Mouse (Mus musculus) cerebellum, adult 8-10 months (tissue): ENCODE results near the gene Cyp2a5.
"Not testable (repeated sequence)": the region's sequence is repeated elsewhere in the genome, so short reads cannot be mapped to it uniquely, and the experiment has no call there.

Source experiments
- DNase-seq: peaks from one replicate; pipeline ENCODE4 v3.0.0; 2022

The Cyp2a5 gene

DNA sequence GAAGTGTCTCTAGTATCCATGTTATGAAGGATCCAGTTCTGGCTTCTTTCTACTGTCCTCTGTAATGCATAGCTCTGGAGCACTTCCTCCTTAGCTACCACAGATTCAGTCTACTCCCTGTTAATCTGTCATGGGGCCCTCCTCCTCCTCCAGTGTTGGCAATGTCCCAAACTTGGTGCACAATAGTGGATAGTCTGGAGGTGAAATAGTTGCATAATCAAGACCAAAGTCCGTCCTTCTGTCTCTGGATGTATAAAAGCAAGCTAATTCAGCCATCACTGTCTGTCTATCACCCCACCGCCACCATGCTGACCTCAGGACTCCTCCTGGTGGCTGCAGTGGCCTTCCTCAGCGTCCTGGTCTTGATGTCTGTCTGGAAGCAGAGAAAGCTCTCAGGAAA, at the start of gene Cyp2a5:
Gene Cyp2a5, plus strand, starts transcription at position 247 of the 400 bp plus-strand sequence.
- DNase-seq, result not testable (repeated sequence)

GRCm38 (mm10) chr7:26786013-26786412, 49.1 kb upstream of the Cyp2a5 start:
- DNase-seq, result not testable (repeated sequence)

DNA sequence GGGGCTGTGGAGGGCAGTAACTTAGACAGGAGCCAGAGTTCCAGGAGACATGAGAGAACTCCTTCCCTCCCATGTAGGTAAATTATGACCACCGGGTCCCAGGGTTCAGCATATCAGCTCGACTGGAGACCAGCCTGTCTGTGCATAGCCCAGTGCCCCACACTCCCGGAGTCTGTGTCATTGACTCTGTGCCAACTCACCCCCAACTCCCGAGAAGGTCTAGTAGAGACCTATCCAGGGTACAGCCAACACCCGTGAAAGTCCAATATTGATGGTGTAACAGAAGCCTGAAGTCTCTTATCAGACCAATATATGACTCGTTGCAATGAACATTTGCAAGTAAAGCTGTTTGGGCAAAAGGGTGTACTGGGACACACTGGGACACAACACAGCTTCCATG, 45.1 kb upstream of the Cyp2a5 start:
- no peak for DNase-seq

DNA sequence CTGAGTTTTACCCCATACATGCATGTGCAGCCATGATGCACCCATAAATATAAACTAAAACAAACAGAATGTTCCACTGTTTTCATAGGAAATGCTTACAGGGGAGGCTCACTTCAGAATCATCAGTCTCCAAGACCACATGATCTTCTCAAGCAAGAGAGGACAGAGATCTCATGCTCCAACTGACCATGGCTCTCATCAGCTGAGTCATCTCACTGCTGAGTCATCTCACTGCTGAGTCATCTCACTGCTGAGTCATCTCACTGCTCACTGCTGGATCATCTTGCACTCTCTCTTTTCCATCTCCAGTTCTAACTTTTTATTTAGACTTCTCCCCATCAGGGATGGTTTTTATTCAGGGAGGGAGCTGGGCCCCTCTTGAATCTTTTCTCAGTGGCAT, 35.0 kb upstream of the Cyp2a5 start:
- DNase-seq, result no peak

DNA sequence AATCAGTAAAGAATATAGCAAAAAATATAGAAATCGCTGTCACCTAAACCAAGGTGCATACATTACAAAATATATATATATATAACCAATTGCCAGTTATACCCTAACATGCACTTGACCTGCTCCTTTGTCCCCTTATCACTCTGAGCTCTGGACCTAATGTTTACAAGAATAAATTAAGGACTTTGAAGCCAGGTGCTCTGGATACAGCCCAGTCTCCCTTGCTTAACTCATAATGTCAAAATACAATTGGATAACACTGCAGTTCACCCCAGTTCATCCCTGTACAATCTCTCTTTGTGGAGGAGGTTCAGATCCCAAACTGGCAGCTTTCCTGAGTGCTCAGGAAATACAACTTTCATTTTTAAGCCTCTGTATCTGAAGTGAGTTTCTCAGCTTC, 34.1 kb upstream of the Cyp2a5 start:
- no peak for DNase-seq

DNA sequence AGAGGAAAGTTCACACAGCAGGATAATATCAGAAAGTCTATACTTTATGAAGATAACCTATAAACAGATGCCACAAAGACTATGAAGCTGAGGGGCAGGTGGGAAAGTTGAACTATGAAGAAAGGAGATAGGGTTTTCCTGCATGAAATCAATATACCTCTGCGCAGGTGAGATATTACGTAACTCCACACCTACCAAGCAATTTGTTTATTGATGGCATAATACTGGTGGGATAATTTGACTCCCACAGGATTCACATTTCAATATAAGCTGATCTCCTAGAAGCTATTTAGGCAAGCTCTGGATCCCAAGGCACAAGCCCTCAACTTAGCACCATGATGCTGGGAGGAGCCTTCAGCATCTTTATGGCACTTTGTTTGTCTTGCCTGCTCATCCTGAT, 26.5 kb upstream of the Cyp2a5 start, which contains the start of gene Cyp2g1:
Gene Cyp2g1, plus strand, starts transcription at position 301 of the 400 bp plus-strand sequence.
- DNase-seq, result no peak

DNA sequence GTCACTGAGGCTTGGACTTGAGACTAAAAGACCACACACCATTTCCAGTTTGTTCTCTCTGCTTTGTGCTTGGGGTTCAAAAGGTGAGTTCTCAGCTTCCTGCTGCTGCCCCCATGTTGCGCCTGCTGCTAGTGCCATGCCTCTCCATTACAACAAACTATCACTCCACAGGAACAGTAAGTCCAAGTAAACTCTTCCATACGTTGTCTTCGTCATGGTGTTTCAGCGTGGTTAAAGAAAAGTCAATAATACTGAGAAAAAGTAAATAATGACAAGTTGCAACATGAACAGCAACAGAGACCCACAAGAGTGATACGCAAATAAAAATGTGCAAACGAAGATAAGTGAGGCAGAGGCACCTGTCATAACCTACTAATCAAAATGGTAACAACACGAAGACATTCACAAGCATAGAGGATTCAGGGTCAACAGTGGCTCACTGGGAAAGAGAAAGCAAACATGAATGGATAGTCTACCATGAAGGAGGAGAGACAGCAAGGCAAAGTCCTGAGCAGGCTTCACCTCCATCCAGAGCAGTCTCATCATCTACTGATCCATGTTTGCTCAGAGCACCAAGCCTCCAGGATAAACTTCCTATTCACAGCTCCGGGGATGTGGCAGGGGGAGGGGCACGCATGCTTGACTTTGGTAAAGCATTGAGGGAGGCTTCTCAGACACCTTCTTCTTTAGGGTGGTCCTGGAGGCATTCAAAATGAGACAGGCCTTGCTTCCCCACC, 3.4 kb upstream of the Cyp2a5 start:
- DNase-seq, result not testable (repeated sequence)

DNA sequence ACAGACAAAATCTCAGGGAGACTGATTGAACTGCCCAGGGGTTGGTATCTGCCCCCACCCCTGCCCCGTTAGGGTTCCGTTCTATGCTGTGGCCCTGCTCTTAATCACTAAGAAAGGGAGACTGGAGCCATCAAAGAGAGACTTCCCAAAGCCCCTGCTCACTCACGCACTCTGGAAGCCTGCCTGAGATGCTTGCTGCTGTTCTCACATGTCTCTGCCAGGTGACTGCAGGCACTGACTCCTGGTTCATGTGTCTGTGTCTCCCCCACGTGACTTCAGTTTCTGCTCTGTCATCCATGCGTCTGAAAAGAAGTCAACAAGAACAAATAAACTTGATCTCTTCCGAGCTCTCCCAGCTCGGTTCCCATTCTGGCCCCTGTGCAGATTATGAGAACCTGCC, 2.4 kb upstream of the Cyp2a5 start:
- DNase-seq, result not testable (repeated sequence)

- not testable (repeated sequence) for DNase-seq
Observed at GRCm38 (mm10) chr7:26843400-26843799, 8.3 kb downstream of the Cyp2a5 start.

- not testable (repeated sequence) for DNase-seq
Observed at GRCm38 (mm10) chr7:26850063-26850462, 15.0 kb downstream of the Cyp2a5 start.

GRCm38 (mm10) chr7:26878581-26878980, 43.5 kb downstream of the Cyp2a5 start:
- not testable (repeated sequence) for DNase-seq

- not testable (repeated sequence) for DNase-seq
Observed at GRCm38 (mm10) chr7:26880600-26880999, 45.5 kb downstream of the Cyp2a5 start.
